Mouse (Mus musculus) forebrain, embryonic 15.5 days (tissue): Measurements from ENCODE around the gene Olfr1032. TPM values are rescaled to one million over a fixed set of nuclear protein-coding genes. Genes with fewer than 3 reads are reported as not detected.
A peak's percentile ranks its signal among the peaks of the same experiment; 100 is the strongest.
"Not testable (repeated sequence)": the region's sequence is repeated elsewhere in the genome, so short reads cannot be mapped to it uniquely, and the experiment has no call there.

Source experiments
- ATAC-seq: fragments of 200-750 bp; cut with Nextera tagmentation; replicated peaks from 2 replicates; pipeline ENCODE4 v1.8.0; 2017; ENCODE audit warnings: mild to moderate bottlenecking, moderate TSS enrichment, moderate library complexity
- H3K27ac ChIP-seq: fragments of 300-500 bp; sonication (generic); replicated peaks from 2 replicates; pipeline ENCODE4 v1.5.1; 2015; ENCODE audit warnings: mild to moderate bottlenecking, inconsistent platforms
- H3K27me3 ChIP-seq: fragments of 300-500 bp; sonication (generic); 2 replicates; pipeline ENCODE4 v1.6.1; 2015; ENCODE audit warnings: inconsistent platforms
- H3K36me3 ChIP-seq: fragments of 300-500 bp; sonication (generic); 2 replicates; pipeline ENCODE4 v1.6.1; 2015; ENCODE audit warnings: mild to moderate bottlenecking, inconsistent platforms
- H3K4me1 ChIP-seq: fragments of 300-500 bp; sonication (generic); 2 replicates; pipeline ENCODE4 v1.6.1; 2015; ENCODE audit warnings: inconsistent platforms
- H3K4me2 ChIP-seq: fragments of 300-500 bp; sonication (generic); replicated peaks from 2 replicates; pipeline ENCODE4 v1.6.1; 2015; ENCODE audit warnings: mild to moderate bottlenecking, inconsistent platforms
- H3K4me3 ChIP-seq: fragments of 300-500 bp; sonication (generic); 2 replicates; pipeline ENCODE4 v1.5.1; 2015; ENCODE audit warnings: mild to moderate bottlenecking, inconsistent platforms
- H3K9ac ChIP-seq: fragments of 300-500 bp; sonication (generic); replicated peaks from 2 replicates; pipeline ENCODE4 v1.6.1; 2015; ENCODE audit warnings: mild to moderate bottlenecking, inconsistent platforms
- H3K9me3 ChIP-seq: fragments of 300-500 bp; sonication (generic); 2 replicates; pipeline ENCODE4 v1.6.1; 2016; ENCODE audit warnings: inconsistent platforms
- WGBS: fragments of 180-500 bp; shearing (Covaris S2); methylation state at CpG from one replicate; pipeline ENCODE4 v1.1.7; 2015; ENCODE audit warnings: mixed read lengths; 5-methylcytosine and 5-hydroxymethylcytosine counted together
- polyA plus RNA-seq: library from polyadenylated mRNA; unstranded; fragments of >200 nt; fragmentation: Nextera tagmentation; extraction: Ambion mirVana; gene quantifications from 2 replicates; pipeline ENCODE4 v1.2.1, GENCODE M21; 2015

Gene Olfr1032
- not detected in 2 replicates for polyA plus RNA-seq

DNA sequence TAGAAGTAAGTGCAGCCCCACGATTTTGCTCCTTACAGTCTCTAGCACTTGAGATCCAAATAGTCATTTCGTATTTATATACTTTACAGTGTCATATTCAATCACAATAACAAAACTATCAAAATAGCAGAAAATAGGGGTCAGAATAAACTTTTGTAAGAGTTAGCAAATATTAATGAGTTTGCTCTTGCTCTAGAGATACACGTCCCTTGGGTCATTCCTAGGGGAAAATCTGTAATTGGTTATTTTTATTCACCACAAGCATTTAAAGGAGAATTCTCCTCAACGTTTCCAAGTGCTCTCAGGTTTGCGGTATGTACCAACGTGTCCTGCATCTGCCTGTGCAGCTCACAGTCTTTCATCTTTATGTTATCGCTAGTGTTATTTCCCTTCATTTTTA lies at the start of gene Olfr1032:
Gene Olfr1032 (plus strand): TSS at position 301 of the 400 bp plus-strand sequence.
- WGBS: 88% methylated on average over 7 of the region's 7 CpGs
- no peaks in the 10 kb centered on the region for H3K27me3 ChIP-seq
- ATAC-seq: no peak
- H3K4me2 ChIP-seq: no peak within 1 kb of the TSS
- no peak within 1 kb of the TSS for H3K27ac ChIP-seq
- no peaks in the 10 kb centered on the region for H3K4me1 ChIP-seq
- no peaks in the 10 kb centered on the region for H3K9me3 ChIP-seq
- H3K36me3 ChIP-seq: no peaks in the 10 kb centered on the region
- H3K9ac ChIP-seq: no peak within 1 kb of the TSS
- no peak within 1 kb of the TSS for H3K4me3 ChIP-seq

- Histone ChIP-seq H3K27me3 (no peaks in the 10 kb centered on the region), H3K9ac (no peak within 1 kb of the TSS), H3K27ac (no peak within 1 kb of the TSS), H3K4me1 (no peaks in the 10 kb centered on the region), H3K4me3 (no peak within 1 kb of the TSS), H3K9me3 (no peaks in the 10 kb centered on the region), H3K36me3 (no peaks in the 10 kb centered on the region), H3K4me2 (no peak within 1 kb of the TSS)
- WGBS: 86% methylated on average over 2 of the region's 2 CpGs
- no peak for ATAC-seq
Observed at GRCm38 (mm10) chr2:85973595-85973994, 31.7 kb upstream of the Olfr1032 start, which contains the start of gene Olfr1029. Olfr1029 (plus strand) TSS chr2:85973895.

DNA sequence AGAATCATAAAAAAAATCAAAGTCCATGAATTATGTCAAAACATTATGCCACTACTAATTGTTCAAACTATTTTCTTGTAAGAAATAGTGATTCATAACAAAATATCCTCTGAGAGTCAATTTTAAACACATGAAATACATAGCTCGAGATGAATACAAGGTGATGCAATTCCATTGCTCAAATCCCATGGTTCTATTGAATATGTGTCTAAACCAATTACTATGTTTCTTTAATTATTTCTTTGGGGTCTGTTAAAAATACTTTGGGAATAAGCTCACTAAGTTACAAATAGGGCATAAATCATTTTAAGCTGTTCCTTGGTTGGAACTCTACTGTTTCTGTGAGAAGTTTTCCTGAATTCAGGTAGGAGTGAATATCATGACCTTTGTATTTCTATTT lies 26.4 kb upstream of the Olfr1032 start, which contains the start of gene Olfr1030:
Gene Olfr1030 (plus strand): TSS at position 301 of the 400 bp plus-strand sequence.
- H3K9ac ChIP-seq: no peak within 1 kb of the TSS
- H3K4me2 ChIP-seq: no peak within 1 kb of the TSS
- H3K27me3 ChIP-seq: no peaks in the 10 kb centered on the region
- no peak within 1 kb of the TSS for H3K4me3 ChIP-seq
- WGBS: 72% methylated on average over 1 of the region's 1 CpGs
- no peaks in the 10 kb centered on the region for H3K36me3 ChIP-seq
- H3K9me3 ChIP-seq: no peaks in the 10 kb centered on the region
- no peak within 1 kb of the TSS for H3K27ac ChIP-seq
- no peaks in the 10 kb centered on the region for H3K4me1 ChIP-seq
- no peak for ATAC-seq

DNA sequence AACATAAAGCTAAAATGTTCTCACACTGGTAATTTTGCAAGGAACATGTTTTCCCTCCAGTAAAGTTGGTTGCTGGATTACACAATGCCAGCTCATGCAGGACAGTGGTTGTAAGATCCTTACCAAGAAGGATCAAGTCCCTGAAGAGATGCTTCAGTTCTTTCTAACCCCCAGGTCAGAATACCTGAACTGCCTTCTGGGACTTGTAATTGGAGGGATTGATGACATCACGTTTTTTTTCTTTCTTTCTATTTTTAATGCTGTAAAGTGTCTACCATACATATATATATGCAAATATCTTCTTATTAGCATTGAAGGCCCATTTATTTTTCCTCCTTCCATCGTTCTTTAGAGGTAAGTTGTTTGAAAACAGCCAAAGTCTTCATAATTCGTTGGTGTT lies 15.3 kb upstream of the Olfr1032 start, which contains the start of gene Olfr1031:
Gene Olfr1031 (plus strand): TSS at position 301 of the 400 bp plus-strand sequence.
- Histone ChIP-seq H3K36me3 (no peaks in the 10 kb centered on the region), H3K9me3 (no peaks in the 10 kb centered on the region), H3K4me1 (no peaks in the 10 kb centered on the region), H3K9ac (no peak within 1 kb of the TSS), H3K4me3 (no peak within 1 kb of the TSS), H3K27ac (no peak within 1 kb of the TSS), H3K27me3 (no peaks in the 10 kb centered on the region), H3K4me2 (no peak within 1 kb of the TSS)
- ATAC-seq: no peak
- WGBS: 61% methylated on average over 3 of the region's 3 CpGs

- H3K27ac ChIP-seq, ATAC-seq, H3K36me3 ChIP-seq, H3K9ac ChIP-seq, H3K4me1 ChIP-seq, H3K9me3 ChIP-seq, H3K27me3 ChIP-seq: not testable (repeated sequence)
- Histone ChIP-seq H3K4me2 (peak within 1 kb of the TSS; percentile 40), H3K4me3 (peak within 1 kb of the TSS; percentile 35)
- WGBS: 9% methylated on average over 11 of the region's 11 CpGs
Observed at GRCm38 (mm10) chr2:86020406-86020805, 15.1 kb downstream of the Olfr1032 start, which contains the start of gene Olfr1033. Olfr1033 (plus strand) TSS chr2:86020633.

- not testable (repeated sequence) for H3K9me3 ChIP-seq, H3K4me1 ChIP-seq, H3K9ac ChIP-seq, H3K27ac ChIP-seq, ATAC-seq, H3K4me2 ChIP-seq, H3K36me3 ChIP-seq, H3K27me3 ChIP-seq, H3K4me3 ChIP-seq
- 81% methylated on average over 5 of the region's 9 CpGs for WGBS
Observed at GRCm38 (mm10) chr2:86021518-86021917, 16.2 kb downstream of the Olfr1032 start.

- no peak for ATAC-seq
- Histone ChIP-seq H3K4me2 (no peak within 1 kb of the TSS), H3K9ac (no peak within 1 kb of the TSS)
Observed at GRCm38 (mm10) chr2:86045561-86045960, 40.2 kb downstream of the Olfr1032 start, which contains the start of gene Olfr1034. Olfr1034 (plus strand) TSS chr2:86045861.

GRCm38 (mm10) chr2:86050777-86051176 lies 45.4 kb downstream of the Olfr1032 start:
- ATAC-seq: not testable (repeated sequence)

More at GRCm38 (mm10) chr2:86045561-86045960, 40.2 kb downstream of the Olfr1032 start, which contains the start of gene Olfr1034:
- Histone ChIP-seq H3K4me3 (no peak within 1 kb of the TSS), H3K27ac (no peak within 1 kb of the TSS), H3K4me1 (no peaks in the 10 kb centered on the region), H3K36me3 (no peaks in the 10 kb centered on the region), H3K9me3 (no peaks in the 10 kb centered on the region), H3K27me3 (no peaks in the 10 kb centered on the region)

More at GRCm38 (mm10) chr2:86050777-86051176, 45.4 kb downstream of the Olfr1032 start:
- not testable (repeated sequence) for H3K27me3 ChIP-seq, H3K4me1 ChIP-seq, H3K27ac ChIP-seq, H3K9me3 ChIP-seq, H3K9ac ChIP-seq, H3K4me2 ChIP-seq, H3K4me3 ChIP-seq, H3K36me3 ChIP-seq

Other genes with a start within 250 kb of the Olfr1032 start
- gene Olfr1012, start 242.8 kb upstream of the Olfr1032 start, polyA plus RNA-seq: not detected in 2 replicates
- not detected in 2 replicates for gene Olfr1013, start 238.4 kb upstream of the Olfr1032 start, polyA plus RNA-seq
- gene Olfr1014, start 232.8 kb upstream of the Olfr1032 start, polyA plus RNA-seq: not detected in 2 replicates
- gene Olfr1015, start 223.5 kb upstream of the Olfr1032 start, polyA plus RNA-seq: not detected in 2 replicates
- not detected in 2 replicates for gene Olfr1016, start 203.0 kb upstream of the Olfr1032 start, polyA plus RNA-seq
- gene Olfr1018, start 187.1 kb upstream of the Olfr1032 start, polyA plus RNA-seq: not detected in 2 replicates
- gene Olfr1019, start 160.1 kb upstream of the Olfr1032 start, polyA plus RNA-seq: not detected in 2 replicates
- not detected in 2 replicates for gene Olfr1020, start 158.5 kb upstream of the Olfr1032 start, polyA plus RNA-seq
- not detected in 2 replicates for gene Olfr1022, start 136.9 kb upstream of the Olfr1032 start, polyA plus RNA-seq
- gene Olfr1023, start 119.9 kb upstream of the Olfr1032 start, polyA plus RNA-seq: not detected in 2 replicates
- not detected in 2 replicates for gene Olfr1024, start 100.5 kb upstream of the Olfr1032 start, polyA plus RNA-seq
- gene Olfr1025-ps1, start 90.3 kb upstream of the Olfr1032 start, polyA plus RNA-seq: not detected in 2 replicates
- not detected in 2 replicates for gene Olfr1026, start 84.0 kb upstream of the Olfr1032 start, polyA plus RNA-seq
- gene Olfr1028, start 55.1 kb upstream of the Olfr1032 start, polyA plus RNA-seq: not detected in 2 replicates
- gene Olfr1029, start 31.6 kb upstream of the Olfr1032 start, polyA plus RNA-seq: not detected in 2 replicates
- not detected in 2 replicates for gene Olfr1030, start 26.3 kb upstream of the Olfr1032 start, polyA plus RNA-seq
- gene Olfr1031, start 15.2 kb upstream of the Olfr1032 start, polyA plus RNA-seq: not detected in 2 replicates
- not detected in 2 replicates for gene Olfr1033, start 15.1 kb downstream of the Olfr1032 start, polyA plus RNA-seq
- not detected in 2 replicates for gene Olfr1034, start 40.3 kb downstream of the Olfr1032 start, polyA plus RNA-seq
- gene Olfr1036, start 68.5 kb downstream of the Olfr1032 start, polyA plus RNA-seq: not detected in 2 replicates
- gene Olfr1037, start 81.8 kb downstream of the Olfr1032 start, polyA plus RNA-seq: not detected in 2 replicates
- gene Olfr1039, start 130.4 kb downstream of the Olfr1032 start, polyA plus RNA-seq: not detected in 2 replicates
- not detected in 2 replicates for gene Olfr1040, start 141.2 kb downstream of the Olfr1032 start, polyA plus RNA-seq
- gene Olfr1042, start 156.3 kb downstream of the Olfr1032 start, polyA plus RNA-seq: not detected in 2 replicates
- not detected in 2 replicates for gene Olfr1043, start 162.0 kb downstream of the Olfr1032 start, polyA plus RNA-seq
- not detected in 2 replicates for gene Olfr1044, start 172.3 kb downstream of the Olfr1032 start, polyA plus RNA-seq
- gene Olfr52, start 180.1 kb downstream of the Olfr1032 start, polyA plus RNA-seq: not detected in 2 replicates
- not detected in 2 replicates for gene Olfr1045, start 197.5 kb downstream of the Olfr1032 start, polyA plus RNA-seq
- not detected in 2 replicates for gene Olfr1046, start 213.8 kb downstream of the Olfr1032 start, polyA plus RNA-seq
- not detected in 2 replicates for gene Olfr1047, start 225.9 kb downstream of the Olfr1032 start, polyA plus RNA-seq
- gene Olfr1048, start 234.7 kb downstream of the Olfr1032 start, polyA plus RNA-seq: not detected in 2 replicates